In genomic region chr2:17714124-17714523, GRCm38 (mm10) we compare ENCODE assay signal across 20 mouse cellular contexts. TPM values are rescaled to one million over a fixed set of nuclear protein-coding genes. Genes with fewer than 3 reads are reported as not detected.
DNase-seq lines count a peak whose midpoint lies in the region; TF ChIP-seq lines count a peak whose summit lies in the region.
"Had no signal": no experiment of that assay in that cellular context is flagged by ENCODE, and none has a peak within 500 bp of the region (broad histone marks: within the 10 kb centered on the region; RNA-seq: fewer than 3 reads in every experiment).

No protein-coding gene starts in this region.

- 0 out of 2 replicates have a peak overlapping the region, but pooled peaks have one; percentile 7 for H3K27ac ChIP-seq in left cerebral cortex, adult 2 months
- H3K27ac ChIP-seq: gastrocnemius, adult 2 months; heart, adult 2 months; heart, embryonic 10.5 days; heart, embryonic 13.5 days; hindbrain, embryonic 12.5 days; hindbrain, embryonic 15.5 days had no signal

- intact Hi-C loops in left cerebral cortex, adult 2 months (cut with DNase I), result no loop called here
- intact Hi-C loops in left cerebral cortex, postnatal 4 days (cut with DNase I), result no loop called here

- DNase-seq in left cerebral cortex, adult 2 months (ENCODE audit: extremely low spot score in 1 of 2, low spot score in 2 of 2), result no peak
- DNase-seq in left cerebral cortex, postnatal 4 days, result no peak
- peak; percentile 38 for DNase-seq in lung, postnatal 36 days
- DNase-seq in lung, postnatal 14 days, result no peak
- peak; percentile 80 for DNase-seq in gonadal fat pad, adult 2 months (ENCODE audit: low read depth)
- no peak for DNase-seq in kidney, postnatal 10 days
- DNase-seq: adrenal gland, adult 2 months; adrenal gland, postnatal 14 days; cerebellum, adult 11-12 months; cerebellum, adult 8-10 months; cerebellum, postnatal 36 days; forebrain, postnatal 0 days; gastrocnemius, adult 2 months; gastrocnemius, postnatal 14 days; heart, adult 2 months; heart, postnatal 14 days had no signal

- no peak for TF ChIP-seq CTCF in left cerebral cortex, adult 2 months (IDR thresholded peaks at IDR 0.05)

- no peak overlapping the region for H3K4me3 ChIP-seq in left cerebral cortex, adult 2 months
- H3K4me3 ChIP-seq: gastrocnemius, adult 2 months; heart, adult 2 months; heart, embryonic 10.5 days; heart, embryonic 13.5 days; hindbrain, embryonic 12.5 days; hindbrain, embryonic 15.5 days had no signal

RNA-seq across cellular contexts. Expression of gene Nebl, which starts 17.1 kb away (rescaled TPM):
- total RNA-seq in left cerebral cortex, adult 2 months (2021), result 10 to 100 TPM; 80.3 to 80.9 TPM
- total RNA-seq in left cerebral cortex, postnatal 4 days (2021), result 10 to 100 TPM; 28.1 to 36.5 TPM
- 6.3 and 10.7 TPM in 2 replicates for polyA plus RNA-seq in gonadal fat pad, adult 2 months (2012; rRNA removed)

Comparison
In these comparisons a context has a peak if more than half of its experiments do, and no peak if none do; other contexts are left out.
1. DNase-seq: peak in lung, postnatal 36 days (single experiment) and gonadal fat pad, adult 2 months (single experiment); none in left cerebral cortex, adult 2 months (0 of 2), left cerebral cortex, postnatal 4 days (single experiment), lung, postnatal 14 days (single experiment) and kidney, postnatal 10 days (single experiment).